Mouse (Mus musculus) heart, adult 11 months (tissue): Measurements from ENCODE around the gene Olfr504.
"Not testable (repeated sequence)": the region's sequence is repeated elsewhere in the genome, so short reads cannot be mapped to it uniquely, and the experiment has no call there.

ENCODE experiments used
- DNase-seq: peaks from one replicate; pipeline ENCODE4 v3.0.0; 2022

The Olfr504 gene

GRCm38 (mm10) chr7:108565693-108566092 lies at the start of gene Olfr504:
TSS of gene Olfr504 (minus strand) at chr7:108565793.
- DNase-seq, result no peak

- no peak for DNase-seq
Observed at GRCm38 (mm10) chr7:108614110-108614509, 48.5 kb upstream of the Olfr504 start.

GRCm38 (mm10) chr7:108610487-108610886 lies 44.9 kb upstream of the Olfr504 start, which contains the start of gene Olfr506:
TSS of gene Olfr506 (plus strand) at chr7:108610787.
- DNase-seq, result no peak

GRCm38 (mm10) chr7:108601916-108602315 lies 36.3 kb upstream of the Olfr504 start:
- not testable (repeated sequence) for DNase-seq

- no peak for DNase-seq
Observed at GRCm38 (mm10) chr7:108589797-108590196, 24.2 kb upstream of the Olfr504 start.

- not testable (repeated sequence) for DNase-seq
Observed at GRCm38 (mm10) chr7:108544227-108544626, 21.4 kb downstream of the Olfr504 start, which contains the start of gene Olfr503. TSS of gene Olfr503 (plus strand) at chr7:108544527.

- no peak for DNase-seq
Observed at GRCm38 (mm10) chr7:108542416-108542815, 23.2 kb downstream of the Olfr504 start.

- DNase-seq, result no peak
Observed at GRCm38 (mm10) chr7:108524965-108525364, 40.6 kb downstream of the Olfr504 start, which contains the start of gene Olfr502. TSS of gene Olfr502 (minus strand) at chr7:108525065.
